Mouse (Mus musculus) liver, adult 2 months (tissue): ENCODE measurements around the gene Sbno1.

Source experiments
- CTCF ChIP-seq: fragments of 200-500 bp; IDR thresholded peaks from 2 replicates; pipeline ENCODE4 v1.5.1; 2011; ENCODE audit warnings: low read depth, low read length, control low read depth
- POLR2A ChIP-seq: fragments of 200-500 bp; IDR thresholded peaks from 2 replicates; pipeline ENCODE4 v1.6.1; 2011; ENCODE audit warnings: low read length, control low read depth; ENCODE audit not compliant: insufficient read depth; ENCODE audit errors: extremely low read depth

GRCm38 (mm10) chr5:124444208-124444607 is 18.4 kb upstream of the Sbno1 start:
- TF ChIP-seq CTCF (no peak), POLR2A (no peak)
